Mouse (Mus musculus): Measurements from ENCODE around the gene Hdhd3.
"Not testable (repeated sequence)": the region's sequence is repeated elsewhere in the genome, so short reads cannot be mapped to it uniquely, and the experiment has no call there.

Gene Hdhd3

DNA sequence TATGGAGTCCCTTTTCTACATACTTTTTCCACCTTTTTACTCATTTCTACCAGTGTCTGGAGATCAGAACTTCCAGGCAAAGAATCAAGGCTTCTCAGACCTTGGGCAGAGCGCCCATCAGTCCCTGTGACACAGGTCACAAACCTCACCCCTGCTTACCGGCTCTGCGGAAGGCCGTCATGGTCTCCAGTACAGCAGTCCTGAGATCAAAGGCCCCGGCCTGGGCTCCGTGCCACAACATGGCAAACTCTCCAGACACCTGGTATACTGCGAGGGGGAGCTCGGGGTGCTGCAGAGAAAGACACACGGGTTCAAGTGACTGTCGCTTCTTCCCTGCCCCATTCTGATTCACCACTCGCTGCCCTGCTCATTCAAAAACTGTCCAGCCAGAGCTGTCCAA, 6.7 kb upstream of the Hdhd3 start:
- no peak for DNase-seq (ENCODE audit: low spot score in 2 of 2)

- no peak for DNase-seq (ENCODE audit: low spot score in 2 of 2)
These were observed 5.6 kb upstream of the Hdhd3 start for GRCm38 (mm10) chr4:62508839-62509238.

- no peak for DNase-seq (ENCODE audit: low spot score in 2 of 2)
These were observed 3.5 kb upstream of the Hdhd3 start for GRCm38 (mm10) chr4:62506798-62507197.

DNA sequence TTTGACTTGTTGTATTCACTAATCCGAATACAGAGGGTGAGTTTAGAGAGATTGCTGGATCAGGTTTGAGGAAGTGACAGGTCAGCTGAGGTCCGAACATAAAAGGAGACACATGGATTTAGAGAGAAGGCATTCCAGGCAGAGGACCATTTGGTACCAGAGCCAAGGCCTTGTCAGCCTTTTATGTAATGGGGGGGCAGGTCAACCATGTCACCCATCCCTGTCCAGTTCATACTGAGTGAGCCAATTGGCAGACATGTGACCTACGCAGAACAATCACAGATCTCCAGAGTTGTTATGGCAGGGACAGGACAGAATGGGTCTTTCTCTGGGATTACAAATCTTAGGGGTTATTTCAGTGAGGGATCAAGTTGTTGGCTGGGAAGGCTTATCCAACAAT, 2.7 kb upstream of the Hdhd3 start:
- no peak for DNase-seq (ENCODE audit: low spot score in 2 of 2)

DNA sequence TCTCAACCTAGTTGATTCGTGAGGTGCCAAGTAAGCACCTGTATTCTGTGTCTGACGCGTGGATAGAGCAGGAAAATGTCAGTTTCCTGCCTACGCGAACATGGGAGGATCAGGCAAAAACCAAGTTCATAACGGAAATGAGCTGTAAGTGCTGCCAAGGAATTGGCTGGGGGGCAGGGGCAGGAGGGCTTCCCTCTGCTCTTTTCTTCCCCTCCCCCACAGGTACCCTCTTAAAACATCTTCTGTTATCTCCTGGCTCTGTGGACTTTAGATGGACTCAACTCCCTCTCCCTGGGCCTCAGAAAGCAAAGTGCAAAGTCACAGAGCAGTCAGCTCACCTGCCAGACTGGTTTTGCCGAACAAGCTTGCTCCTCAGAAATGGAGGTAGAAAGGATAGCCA, 298 bp downstream of the Hdhd3 start:
- no peak for DNase-seq (ENCODE audit: low spot score in 2 of 2)

- peak; percentile 92 to 93 for DNase-seq (ENCODE audit: low spot score in 2 of 2)
These were observed 1.1 kb downstream of the Hdhd3 start for GRCm38 (mm10) chr4:62501964-62502732.

- no peak for DNase-seq (ENCODE audit: low spot score in 2 of 2)
These were observed 1.7 kb downstream of the Hdhd3 start for GRCm38 (mm10) chr4:62501534-62501933.

DNA sequence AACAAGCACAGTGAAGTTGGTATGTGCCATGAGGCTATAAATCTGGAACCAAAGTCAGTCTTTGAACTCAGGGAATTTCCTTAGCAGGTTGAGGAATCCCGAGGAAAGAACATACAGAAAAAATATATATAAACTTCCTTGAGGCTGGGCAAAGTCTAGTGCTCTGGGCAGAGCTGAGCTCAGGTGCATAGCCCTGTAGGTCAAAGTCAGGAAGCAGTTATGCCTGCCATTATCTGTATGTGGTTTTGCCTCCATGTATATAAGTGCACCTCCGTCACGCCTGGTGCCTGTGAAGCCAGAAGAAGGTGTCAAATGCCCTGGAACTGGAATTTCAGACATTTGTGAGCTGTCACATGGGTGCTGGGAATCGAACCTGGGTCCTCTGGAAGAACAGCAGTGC, 2.5 kb downstream of the Hdhd3 start:
- DNase-seq (ENCODE audit: low spot score in 2 of 2) = no peak

DNA sequence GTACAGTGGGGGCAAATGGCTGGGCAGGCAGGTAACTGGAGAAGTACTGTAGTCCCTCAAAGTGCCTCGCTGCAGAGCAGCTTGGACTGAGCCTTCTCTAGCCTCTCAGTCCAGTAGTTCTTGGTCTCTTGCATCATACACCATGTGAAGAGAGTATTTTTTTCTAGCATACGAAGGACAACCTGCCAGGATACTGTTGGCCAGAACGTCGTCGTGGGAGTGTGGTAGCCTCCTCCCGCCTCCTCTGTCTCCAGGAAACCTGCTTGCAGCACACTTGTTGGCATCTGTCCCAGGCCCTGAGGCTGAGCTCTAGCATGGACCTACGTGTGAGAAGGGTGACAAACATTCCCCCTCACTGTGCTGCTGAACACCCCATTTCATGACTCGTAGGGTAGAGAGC, 6.5 kb downstream of the Hdhd3 start:
- peak; percentile 75 to 79 for DNase-seq (ENCODE audit: low spot score in 2 of 2)

GRCm38 (mm10) chr4:62495946-62496345, 7.3 kb downstream of the Hdhd3 start:
- DNase-seq (ENCODE audit: low spot score in 2 of 2) = no peak

DNA sequence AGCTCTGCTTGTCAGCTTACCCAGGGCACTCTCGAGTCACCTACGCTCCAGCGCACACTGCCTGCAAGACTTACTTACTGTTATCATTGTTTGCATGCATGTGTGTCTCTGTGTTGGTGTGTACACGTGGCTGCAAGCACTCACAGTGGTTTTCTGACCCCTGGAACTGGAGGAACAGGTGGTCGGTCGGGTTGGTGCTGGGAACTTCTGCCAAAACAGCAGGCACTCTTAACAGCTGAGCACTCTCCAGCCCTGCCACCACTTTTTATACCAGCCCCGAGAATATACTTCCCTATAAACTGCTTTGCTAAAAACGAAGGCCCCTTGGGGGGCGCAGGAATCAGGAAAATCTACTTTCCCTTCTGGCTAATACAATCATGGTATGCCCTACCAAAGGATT, 9.0 kb downstream of the Hdhd3 start:
- DNase-seq (ENCODE audit: low spot score in 2 of 2) = no peak

DNA sequence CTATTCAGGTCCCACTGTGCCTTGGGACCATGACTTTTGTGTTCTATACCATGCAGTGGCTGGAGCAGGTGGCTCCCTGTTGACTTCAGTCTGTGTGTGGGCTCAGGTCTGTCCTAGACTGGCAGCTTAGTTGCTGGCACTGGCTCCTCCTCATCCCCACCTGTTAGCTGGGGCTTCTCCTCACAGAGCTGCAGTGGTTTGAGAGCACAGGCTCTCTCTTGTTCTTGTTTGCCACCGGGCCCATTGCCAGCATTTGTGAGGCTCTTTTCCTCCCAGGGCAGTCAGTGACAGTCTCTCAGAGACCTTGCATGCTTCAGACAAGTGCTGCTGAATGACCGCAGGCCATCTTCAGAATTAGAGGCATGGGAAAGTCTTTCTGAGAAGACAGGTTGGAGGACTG, 10.6 kb downstream of the Hdhd3 start:
- DNase-seq (ENCODE audit: low spot score in 2 of 2) = no peak

DNA sequence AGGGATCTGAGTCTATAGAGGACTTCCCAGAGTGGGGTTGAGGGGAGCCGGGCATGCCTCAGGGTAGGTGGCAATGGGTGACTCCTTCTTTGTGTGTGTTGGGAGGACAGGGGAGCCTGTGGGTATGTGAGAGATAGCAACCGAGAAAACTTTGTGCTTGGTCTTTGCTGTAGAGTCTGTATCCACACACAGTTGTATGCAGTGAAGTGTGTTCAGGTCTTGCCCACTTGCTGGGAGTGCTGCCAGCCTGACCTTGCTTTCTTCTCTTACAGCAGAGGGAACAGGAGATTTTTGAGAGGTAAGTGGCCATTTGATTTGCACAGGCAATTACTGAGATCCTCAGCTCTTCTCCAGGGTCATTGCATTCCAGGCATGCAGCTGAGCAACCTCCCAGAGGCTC, 15.4 kb downstream of the Hdhd3 start:
- DNase-seq (ENCODE audit: low spot score in 2 of 2) = no peak

DNA sequence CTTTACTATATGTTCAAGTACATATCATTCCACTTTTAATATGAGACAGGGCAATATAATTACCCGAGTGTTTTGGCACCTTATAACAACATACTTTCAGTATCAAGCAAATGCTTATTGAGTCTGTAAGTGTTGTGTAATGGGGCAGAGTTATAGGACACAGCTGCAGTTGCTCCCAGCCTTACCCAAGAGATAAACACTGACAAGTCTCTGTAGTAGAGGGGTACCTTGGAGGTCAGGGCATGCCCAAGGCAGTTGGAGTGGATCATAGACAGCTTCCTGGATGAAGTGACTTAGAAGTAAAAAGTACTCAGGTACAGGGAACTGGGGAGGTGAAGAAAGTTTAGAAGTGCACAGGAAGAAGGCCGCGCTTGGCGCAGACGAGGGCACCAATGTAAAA, 16.1 kb downstream of the Hdhd3 start:
- no peak for DNase-seq (ENCODE audit: low spot score in 2 of 2)

DNA sequence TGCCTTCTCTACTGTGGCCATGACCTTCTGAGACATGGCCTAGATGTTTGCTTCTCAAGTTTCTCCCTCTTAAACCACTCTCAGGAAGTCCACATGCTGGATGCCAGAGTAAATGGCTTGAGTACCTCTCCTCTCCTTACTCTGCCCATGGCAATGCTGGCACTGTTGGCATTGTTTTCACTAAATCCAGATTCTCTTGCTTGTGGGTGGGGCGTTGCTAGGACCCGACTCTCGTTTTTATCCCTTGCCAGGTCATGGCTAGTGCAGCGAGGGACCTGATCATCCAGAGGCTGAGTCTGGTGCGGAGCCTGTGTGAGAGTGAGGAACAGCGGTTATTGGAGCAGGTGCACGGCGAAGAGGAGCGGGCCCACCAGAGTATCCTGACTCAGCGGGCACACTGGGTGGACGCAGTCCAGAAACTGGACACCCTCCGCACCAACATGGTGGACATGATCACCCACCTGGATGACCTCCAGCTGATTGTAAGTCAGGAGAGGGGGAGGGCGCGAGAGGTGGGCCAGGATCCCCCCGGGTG, 17.0 kb downstream of the Hdhd3 start:
- DNase-seq (ENCODE audit: low spot score in 2 of 2) = no peak

- DNase-seq (ENCODE audit: low spot score in 2 of 2) = no peak
These were observed 17.7 kb downstream of the Hdhd3 start for GRCm38 (mm10) chr4:62485450-62486161.

DNA sequence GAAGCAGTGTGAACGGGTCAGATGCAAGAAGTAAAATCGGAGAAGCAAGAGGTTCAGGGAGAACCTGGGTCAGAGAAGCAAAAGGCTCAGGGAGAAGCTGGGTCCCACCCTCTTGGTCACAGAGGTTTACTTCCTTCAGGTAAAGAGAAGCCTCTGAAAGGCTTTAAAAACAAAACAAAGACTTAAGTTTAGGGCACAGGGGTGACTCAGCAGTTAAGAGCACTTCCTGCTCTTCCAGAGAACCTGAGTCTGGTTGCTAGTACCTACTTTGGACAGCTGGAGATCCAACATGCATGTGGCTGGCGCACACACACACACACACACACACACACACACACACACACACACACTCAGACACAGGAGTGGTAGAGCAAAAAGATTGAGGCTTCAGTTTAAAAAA, 18.3 kb downstream of the Hdhd3 start:
- no peak for DNase-seq (ENCODE audit: low spot score in 2 of 2)

GRCm38 (mm10) chr4:62480709-62481605, 22.3 kb downstream of the Hdhd3 start:
- no peak for DNase-seq (ENCODE audit: low spot score in 2 of 2)

DNA sequence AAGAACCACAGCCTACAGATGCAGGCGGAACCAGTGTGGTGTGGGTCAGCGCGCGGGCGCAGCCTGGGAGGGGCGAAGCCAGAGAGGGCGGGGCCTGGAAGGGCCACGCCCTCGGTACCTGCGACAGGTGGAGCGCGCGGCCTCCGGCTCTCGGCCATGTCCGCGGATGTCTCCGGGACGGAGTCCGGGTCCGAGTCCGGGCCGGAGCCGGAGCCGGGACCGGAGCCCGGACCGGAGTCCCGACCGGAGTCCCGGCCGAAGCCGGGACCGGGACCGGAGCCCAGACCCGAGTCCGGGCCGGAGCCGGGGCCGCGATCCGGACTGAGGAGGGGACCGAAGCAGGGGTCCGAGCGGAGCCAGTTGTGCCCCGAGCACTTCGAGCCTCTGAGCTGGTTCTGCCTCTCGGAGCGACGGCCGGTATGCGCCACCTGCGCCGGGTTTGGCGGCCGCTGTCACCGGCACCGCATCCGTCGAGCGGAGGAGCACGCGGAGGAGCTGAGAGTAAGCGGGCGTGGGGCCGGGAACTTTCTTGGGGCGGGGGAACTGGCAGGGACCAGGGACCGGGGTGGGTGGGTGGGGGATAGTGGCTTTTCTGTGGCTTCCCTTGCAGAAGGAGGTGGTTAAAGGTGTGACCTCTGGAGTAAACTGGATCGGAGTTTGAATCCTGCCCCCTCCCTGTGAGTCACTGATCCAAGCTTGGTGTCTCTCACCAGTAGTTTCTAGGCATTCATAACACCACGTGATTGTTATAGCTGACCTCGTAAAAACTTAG, 23.1 kb downstream of the Hdhd3 start, which contains the start of gene Bspry:
Gene Bspry (plus strand): TSS at position 117 of the 772 bp plus-strand sequence.
- DNase-seq (ENCODE audit: low spot score in 2 of 2) = no peak

DNA sequence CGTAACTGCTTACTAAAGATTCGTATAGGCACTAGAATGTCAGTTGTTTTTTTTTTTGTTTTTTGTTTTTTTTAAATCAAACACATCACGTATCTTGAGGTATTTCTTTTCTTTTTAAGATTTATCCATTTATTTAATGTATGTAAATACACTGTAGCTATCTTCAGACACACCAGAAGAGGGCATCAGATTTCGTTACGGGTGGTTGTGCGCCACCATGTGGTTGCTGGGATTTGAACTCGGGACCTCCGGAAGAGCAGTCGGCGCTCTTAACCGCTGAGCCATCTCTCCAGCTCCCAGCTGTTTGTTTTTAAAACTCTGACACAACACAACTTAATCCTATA, 23.7 kb downstream of the Hdhd3 start:
- not testable (repeated sequence) for DNase-seq (ENCODE audit: low spot score in 2 of 2)

DNA sequence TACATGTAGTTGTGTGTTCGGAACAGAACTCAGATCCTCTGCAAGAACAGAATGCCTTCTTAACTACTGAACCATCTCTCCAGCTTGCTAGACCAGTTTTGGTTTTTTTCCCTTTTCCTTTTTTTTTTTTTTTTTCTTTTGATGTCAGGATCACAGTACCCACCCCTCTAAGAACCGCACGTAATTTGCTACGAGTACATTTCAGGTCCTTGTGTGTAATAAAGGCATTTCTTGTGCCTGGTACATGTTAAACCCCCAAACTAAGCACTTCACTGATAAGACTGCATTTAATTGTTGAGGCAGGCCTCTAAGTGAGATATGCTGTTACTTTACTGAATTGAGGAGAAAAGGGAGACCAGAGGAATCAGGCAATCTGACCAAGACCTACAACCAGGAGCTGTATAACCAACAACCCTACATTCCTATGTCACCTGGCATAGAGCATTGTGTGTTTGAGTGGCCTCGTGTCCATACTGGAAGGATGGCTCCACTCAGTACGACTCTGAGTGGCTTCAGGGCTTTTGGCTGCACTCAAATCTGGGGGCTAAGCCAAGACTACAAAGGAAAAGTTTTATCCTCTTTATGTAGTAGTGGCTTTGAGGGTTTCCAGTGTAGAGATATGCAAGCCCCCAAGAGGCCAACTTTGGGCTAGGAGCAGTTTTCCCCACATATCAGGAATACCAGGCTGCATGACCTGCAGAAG, 25.6 kb downstream of the Hdhd3 start:
- no peak for DNase-seq (ENCODE audit: low spot score in 2 of 2)

All from right cerebral cortex, adult 2 months (tissue).